Mouse (Mus musculus) kidney, adult 8-10 months (tissue): ENCODE data around the gene Gm21958.
A peak's percentile ranks its signal among the peaks of the same experiment; 100 is the strongest.

Source experiments
- DNase-seq, 2 experiments: peaks; one replicate each; pipeline ENCODE4 v3.0.0; 2022

Gene Gm21958

DNA sequence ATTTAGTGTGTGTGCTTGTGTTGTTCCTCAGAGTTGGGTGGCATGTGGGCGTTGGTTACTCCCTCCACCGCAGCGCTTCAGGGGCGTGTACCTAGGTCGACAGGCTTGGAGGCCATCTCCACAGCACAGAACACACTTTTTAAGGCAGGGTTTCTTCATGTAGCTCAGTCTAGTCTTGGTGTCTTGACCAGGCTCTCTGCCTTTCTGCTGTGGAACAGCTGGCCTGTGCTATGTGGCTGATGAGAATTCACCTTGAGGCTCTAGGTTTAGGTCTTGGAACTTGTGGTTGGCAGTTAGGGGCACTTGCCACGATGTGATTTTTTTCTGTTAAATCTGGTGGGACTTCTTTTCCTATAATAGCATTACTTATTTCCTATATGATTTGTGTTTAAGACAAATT is at the start of gene Gm21958:
Gene Gm21958 (minus strand): TSS at position 101 of the 400 bp plus-strand sequence.
- no peak for DNase-seq

DNA sequence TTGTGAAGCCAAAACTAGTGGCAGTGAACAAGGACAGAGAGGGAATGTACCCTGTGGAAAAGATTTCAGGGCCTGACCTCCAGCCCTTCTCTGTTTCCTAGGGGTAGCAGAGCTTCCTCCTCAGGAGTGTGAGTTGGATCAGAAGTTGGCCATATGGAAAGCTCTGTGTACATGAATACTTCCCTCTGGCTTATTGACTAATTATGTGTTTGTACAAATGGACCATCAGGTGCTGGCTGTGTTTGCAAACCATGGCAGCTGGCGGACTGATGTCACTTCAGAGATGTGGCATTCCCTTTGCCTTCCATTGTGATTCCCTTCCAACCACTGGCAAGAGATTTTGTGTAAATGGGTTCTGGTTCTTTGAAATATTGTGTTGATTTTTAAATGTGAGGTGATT is 47.1 kb upstream of the Gm21958 start:
- no peak for DNase-seq

DNA sequence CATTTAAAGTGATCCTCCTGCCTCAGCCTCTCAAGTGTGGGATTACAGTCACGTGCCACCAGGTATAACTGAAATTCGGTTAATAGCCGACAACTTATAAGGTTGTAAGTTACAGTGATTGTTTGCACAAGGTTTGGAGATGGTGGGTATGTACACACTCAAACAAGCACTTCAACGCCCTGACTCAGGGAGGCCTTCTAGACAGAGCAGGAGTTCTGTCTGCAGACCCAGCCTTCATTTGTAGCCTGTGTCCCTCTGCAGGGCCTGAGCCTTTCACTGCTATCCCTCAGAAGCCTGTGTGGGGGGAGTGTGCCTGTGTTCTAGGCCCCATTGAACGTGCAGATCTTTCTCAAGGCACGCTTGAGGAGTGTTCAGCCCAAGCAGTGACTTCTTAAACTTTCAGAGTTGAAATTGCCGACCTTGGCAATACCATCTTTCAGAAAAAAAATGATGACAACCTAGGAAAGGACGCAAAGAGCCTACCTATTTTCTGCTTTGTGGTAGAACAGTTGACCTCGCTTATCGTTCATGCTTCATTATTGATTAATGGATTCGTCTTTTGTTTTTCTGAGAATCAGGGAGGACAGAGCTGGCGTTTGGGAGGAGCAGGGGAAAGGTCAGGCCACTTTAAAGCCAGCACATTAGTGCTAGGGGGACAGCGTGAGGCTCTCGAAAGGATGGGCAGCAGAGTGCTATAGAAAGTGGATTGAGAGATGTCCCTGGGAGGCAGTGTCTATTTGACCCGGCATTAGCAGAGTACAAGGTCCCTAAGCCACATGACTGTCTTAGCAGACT is 46.4 kb upstream of the Gm21958 start:
- DNase-seq = no peak

DNA sequence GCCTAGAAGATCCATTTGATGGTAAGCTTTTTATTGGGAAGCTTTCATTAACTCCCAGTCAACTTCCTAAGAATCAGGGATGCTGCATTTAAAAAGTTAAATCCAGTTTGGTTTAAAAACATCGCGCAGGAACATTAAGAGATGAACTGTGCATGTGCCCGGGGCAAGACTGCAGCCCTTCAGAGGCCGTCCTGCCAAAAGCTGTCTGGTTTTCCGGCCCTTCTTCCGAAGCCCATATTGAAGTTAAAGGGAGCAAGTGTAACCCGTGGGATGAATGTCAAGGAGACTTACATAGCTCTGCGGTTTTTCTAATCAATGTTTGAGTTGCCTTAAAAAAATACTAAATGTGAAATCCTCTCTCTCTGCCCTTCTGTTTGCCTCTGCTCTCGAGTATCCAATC is 45.1 kb upstream of the Gm21958 start:
- DNase-seq = no peak

DNA sequence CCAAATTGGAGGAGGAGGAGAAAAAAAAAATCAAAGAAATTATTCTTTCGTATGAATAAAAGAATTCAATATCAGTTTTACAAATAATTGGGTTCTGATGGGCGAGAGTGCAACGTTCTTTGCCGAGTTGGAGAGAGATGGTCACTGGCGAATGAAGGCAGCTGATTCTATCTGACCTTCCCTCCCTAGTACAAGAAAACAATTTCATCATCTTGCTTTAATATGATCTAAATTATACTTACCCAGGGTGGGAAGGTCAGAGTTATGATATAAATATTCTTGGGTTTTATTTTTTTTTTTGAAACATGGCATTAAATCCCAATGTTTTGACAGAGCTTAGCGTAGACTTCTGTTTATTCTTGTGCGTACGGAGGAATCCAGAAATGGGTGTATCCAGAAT is 43.3 kb upstream of the Gm21958 start:
- no peak for DNase-seq

DNA sequence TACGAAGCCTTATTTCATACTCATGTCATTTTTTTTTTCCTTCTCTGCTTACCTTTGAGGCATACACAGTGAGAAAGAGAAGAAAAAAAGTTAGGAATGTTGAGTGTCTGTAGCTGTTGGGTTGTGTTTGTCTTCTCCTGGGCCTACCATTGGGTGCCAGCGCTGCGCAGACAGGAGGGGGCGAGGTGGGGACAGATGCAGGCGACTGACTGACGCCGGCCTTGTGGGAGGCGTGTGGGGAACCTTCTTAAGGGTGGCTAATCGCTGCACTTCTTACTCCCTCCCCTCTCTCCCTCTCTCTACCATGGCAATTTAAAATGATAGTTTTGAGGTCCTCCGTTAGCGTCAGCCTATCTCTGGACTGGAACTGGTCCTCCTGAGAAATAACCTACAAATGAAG is 41.9 kb upstream of the Gm21958 start:
- peak in 1 of 2 experiments; percentile 24 for DNase-seq

- peak; percentile 52 to 58 for DNase-seq
These were observed 41.2 kb upstream of the Gm21958 start, which contains the start of gene Smad9 for GRCm38 (mm10) chr3:54755145-54756041. Smad9 (plus strand) TSS chr3:54755582.

GRCm38 (mm10) chr3:54753411-54753810 is 39.3 kb upstream of the Gm21958 start:
- no peak for DNase-seq

DNA sequence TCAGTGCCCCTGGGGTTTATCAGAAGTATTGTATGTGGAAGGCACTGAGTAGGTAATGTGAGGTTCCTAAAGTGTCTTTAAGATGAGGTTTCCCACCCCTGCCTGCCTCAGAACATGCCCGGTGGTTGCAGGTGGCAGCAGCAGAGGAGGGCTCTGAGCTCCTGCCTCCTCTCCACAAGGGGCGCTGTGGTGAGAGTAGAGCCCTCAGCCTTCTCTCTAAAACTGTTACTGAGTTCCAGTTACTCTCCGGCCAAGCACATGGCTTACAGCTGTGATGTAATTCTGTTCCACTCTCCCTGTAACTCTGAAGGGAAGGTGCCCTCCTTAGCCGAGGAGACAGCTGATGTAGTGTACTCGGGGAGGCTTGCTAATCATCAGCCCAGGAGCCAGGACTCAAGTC is 31.6 kb upstream of the Gm21958 start:
- DNase-seq = peak in 1 of 2 experiments; percentile 18

GRCm38 (mm10) chr3:54741965-54742364 is 27.8 kb upstream of the Gm21958 start:
- DNase-seq = no peak

- no peak for DNase-seq
These were observed 23.2 kb upstream of the Gm21958 start for GRCm38 (mm10) chr3:54737317-54737716.

DNA sequence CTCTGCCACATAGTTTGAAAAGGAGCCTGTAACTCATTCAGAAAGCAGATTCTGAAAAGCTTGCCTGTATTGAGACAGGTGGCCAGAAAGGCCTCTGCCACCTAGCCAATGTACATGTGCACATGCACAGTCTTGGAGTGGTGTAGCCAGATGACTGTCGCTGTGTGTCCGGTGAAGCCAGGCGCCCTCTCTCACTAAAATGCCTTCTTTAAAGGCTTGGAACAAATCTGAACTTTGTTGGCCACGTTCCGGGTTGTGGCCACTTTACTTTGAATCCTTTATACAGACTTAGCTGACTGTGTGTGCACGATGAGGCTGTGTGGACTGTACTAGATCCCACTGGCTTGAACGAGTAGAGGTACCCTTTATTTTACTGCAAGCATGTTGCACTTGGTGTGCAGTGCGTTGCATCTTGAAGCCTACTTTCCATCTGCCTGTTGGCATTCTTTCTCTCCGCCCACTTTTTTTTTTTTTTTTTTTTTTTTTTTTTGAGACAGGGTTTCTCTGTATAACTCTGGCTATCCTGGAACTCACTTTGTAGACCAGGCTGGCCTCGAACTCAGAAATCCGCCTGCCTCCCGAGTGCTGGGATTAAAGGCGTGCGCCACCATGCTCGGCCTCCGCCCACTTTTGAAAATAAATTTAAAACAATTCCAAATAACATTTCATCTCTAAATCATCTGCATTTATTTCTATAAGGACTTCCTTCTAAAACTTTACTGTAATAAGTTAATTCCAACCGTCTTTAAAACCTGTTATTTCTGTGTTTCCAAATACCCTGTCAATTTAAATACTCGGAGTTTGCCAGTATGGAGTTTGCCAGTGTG is 22.2 kb upstream of the Gm21958 start:
- peak in 1 of 2 experiments; percentile 18 for DNase-seq

DNA sequence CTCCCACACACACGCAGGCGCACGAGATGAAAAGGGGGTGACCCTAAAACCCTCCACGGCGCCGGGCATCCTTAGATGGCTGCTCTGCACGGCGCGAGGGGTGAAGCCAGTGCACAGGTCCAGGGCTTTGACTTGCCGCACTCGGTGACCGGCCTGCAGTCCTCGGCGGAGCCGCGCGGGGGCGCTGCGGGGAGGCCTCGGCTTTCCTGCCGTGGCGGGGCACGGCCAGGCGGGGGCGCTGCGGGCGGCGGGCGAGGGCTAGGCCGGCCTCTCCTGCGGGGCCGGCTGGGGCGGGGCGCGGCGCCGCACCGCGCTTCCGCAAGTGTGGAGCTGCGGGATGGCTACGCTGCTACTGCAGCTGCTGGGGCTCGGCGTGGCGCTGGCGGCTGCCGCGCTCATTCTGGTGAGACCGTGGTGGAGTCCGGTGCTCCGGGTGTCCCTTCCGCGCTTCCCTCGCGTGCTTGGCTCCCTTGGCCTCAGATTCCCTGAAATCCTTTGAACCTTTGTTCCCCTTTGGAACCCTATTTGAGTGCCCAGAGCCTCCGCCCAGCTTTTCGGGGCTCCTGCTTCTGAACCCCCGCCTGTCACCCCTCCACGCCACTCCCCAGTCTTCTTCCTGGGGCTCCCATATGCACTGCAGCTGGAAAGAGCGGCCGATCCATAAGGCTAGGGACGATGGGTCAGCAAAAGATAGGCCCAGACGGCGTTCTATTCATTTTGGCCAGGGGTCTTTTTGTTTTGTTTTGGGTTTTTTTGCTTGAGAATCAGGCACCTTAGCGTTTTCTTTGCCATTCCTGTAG is 21.3 kb upstream of the Gm21958 start, which contains the start of the genes Exosc8 and Alg5:
Gene Exosc8 (minus strand): TSS at position 147 of the 800 bp plus-strand sequence.
Gene Alg5 (plus strand): TSS at position 293 of the 800 bp plus-strand sequence.
- DNase-seq = peak; percentile 75 to 84

GRCm38 (mm10) chr3:54734411-54735246 is 20.5 kb upstream of the Gm21958 start:
- DNase-seq = peak; percentile 87

DNA sequence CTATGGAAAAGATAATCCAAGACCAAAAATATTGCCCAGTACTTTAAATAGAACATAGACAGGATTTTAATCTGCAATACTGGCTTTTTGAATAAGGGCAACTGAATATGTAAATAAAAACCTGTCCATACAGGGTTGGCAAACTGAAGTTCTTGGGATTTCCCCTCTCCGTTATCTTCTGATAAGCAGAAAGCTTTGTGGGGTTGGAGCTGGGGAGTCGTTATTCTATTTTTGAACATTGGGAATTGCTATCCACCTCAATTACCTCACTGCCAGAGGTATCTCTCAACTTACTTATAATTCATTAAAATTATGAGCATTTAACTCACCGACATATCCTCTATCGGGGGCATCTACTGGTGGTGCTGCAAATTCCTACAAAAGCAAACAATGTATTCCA is 18.2 kb upstream of the Gm21958 start:
- DNase-seq = no peak

DNA sequence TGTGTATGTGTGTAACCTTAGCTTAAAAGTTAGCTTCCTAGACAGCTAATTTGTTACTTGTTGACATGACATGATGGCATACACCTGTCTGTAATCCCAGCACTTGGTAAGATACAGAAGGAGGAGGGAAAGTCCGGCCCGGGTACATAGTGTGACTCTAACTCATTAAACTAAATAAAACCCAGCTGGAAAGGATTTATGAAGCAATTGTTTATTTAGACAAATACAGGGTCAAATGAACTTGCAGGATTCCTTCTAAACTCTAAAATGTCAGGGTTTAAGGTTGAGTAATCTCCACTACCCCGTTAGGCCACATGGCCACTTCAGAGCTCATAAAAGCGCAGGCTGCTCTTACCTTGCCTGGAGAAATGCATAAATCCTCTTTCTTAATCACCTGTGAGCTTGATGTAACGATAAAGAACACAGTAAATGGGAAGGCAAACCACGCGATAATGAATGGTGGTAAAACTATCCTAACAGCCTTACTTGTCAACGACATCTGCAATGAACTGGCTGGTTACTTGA is 17.5 kb upstream of the Gm21958 start:
- DNase-seq = no peak

DNA sequence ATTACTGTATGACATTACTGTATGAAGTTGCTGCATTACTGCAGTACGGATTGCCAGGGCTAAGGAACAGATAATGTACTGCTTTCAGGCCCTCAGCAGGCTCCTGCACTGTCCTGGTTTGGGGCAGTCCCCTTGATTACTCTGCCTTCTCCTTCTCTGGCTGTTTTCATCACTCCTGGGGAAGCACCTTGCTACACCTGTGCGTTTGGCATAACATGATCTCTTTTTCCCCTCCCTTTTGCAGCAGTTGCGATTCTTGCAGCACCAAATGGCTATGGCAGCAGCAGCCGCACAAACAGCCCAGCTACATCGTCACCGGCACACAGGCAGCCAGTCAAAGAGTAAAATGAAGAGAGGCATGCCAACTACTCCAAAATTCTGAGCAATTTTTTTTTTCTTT is 13.9 kb upstream of the Gm21958 start:
- DNase-seq = no peak

DNA sequence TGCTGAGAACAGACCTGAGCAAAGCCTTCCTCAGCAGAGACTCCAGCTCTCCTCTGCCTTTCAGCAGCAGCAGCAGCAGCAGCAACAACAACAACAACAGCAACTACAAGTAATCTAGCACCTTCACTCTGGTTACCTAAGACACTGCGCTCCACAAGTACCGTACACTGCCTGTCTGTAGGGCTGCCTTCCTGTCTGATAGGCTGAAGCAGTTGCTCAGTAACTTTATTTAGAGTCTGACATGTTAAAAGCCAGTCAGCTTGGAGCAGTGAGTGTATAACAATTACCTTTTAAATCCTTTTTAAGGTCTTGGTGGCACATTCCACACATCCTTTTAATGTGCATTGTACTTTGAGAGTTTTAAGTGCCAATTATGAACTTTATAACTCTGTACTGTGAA is 13.4 kb upstream of the Gm21958 start:
- no peak for DNase-seq

DNA sequence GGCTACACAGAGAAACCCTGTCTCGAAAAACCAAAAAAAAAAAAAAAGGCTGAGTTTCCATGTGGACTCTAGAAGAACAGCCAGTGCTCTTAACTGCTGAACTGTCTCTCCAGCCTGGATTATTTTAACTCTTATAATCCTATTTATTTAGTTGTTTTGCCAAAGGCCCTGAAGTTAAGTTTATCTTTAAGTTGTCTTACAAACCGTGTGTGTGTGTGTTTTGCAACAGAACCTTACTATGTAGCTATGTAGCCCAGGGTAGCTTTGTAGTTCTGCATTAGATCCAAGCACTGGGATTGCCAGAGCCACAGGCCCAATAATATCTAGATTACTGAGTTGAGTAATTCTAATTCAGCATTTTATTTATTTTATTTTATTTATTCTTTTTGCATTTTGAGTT is 11.2 kb upstream of the Gm21958 start:
- DNase-seq = no peak

DNA sequence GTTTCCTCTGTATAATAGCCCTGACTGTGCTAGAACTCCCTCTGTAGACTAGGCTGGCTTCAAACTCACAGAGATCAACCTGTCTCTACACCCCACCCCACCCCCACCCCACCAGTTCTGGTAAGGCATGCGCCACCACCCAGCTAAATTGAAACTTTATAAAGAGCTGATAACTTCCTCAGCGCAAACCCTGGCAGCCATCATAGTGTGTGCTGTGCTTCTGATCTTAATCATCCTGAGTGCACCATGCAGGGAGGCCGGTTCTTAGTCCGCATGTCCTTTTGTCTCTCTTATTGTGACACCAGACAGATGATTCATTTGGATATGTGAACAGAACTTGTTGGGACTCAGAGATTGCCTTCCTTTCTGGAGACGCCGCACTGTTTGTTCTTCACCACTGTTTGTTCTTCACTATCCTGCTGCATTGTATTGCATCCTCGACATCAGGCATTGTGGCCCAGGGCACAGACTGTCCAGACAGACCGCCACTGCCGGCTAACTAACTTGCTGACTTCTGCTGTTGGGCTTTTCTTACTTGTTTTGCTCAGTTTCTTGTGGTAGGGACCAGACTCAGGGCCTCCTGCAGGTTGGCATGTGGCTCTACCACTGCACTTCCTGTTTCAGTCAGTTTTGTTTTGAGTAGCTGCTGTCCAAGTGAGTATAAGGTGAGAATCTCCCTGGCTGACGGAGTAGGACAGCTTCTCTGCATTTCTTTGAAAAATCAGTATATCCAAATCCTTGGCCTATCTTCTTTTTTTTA is 9.8 kb upstream of the Gm21958 start:
- DNase-seq = no peak
